Mouse (Mus musculus): ENCODE data around the gene Rmdn3.

Gene Rmdn3

DNA sequence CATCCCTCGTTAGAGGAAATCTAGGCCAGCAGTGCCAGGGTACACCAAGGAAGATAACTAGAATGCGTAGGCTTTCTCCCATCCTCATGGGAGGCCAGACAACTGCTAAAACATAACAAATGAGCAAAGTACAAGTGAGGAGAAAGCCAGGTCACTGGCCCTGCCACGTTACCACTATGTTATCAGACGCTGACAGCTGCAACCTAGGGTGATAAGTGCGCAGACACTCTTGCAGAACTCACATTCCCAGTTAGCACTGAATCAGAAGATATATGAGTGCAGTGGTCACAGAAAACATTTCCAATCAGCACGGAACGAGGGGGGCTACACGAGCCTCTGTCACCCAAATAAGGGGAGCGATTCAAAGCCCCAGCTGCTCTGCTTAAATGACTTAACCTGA lies 1.4 kb downstream of the Rmdn3 start:
- Histone ChIP-seq H3K36me3 (ENCODE audit: control insufficient read depth, insufficient read depth, low read length, poor library complexity, severe bottlenecking) (peaks cover 1% of the 10 kb centered on the region; the same call in 1 of the 2 replicates), H3K27me3 (ENCODE audit: control insufficient read depth, insufficient read depth, low read length, poor library complexity, severe bottlenecking) (no peaks in the 10 kb centered on the region; the same call in 1 of the 2 replicates)
- no peak for DNase-seq (ENCODE audit: low read depth, low spot score)

DNA sequence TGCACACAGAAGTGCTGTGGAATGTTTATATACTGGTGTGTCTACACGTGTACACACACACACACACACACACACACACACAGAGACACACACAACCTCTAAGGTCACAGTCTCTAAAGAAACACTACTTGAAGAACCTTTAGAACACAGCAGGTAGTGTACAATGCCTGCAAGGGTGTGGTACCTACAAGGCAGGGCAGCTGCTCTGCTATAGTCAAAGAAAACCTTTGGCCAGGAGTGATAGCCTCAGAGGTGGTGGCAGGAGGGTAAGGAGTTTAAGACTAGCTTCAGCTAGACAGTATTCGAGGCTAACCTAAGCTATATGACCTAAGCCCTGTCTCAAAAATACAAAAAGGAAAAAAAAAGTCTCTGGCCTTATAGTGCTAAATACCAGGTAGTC lies 2.2 kb downstream of the Rmdn3 start:
- no peak for DNase-seq (ENCODE audit: low read depth, low spot score)
- Histone ChIP-seq H3K27me3 (ENCODE audit: control insufficient read depth, insufficient read depth, low read length, poor library complexity, severe bottlenecking) (no peaks in the 10 kb centered on the region; the same call in 1 of the 2 replicates), H3K36me3 (ENCODE audit: control insufficient read depth, insufficient read depth, low read length, poor library complexity, severe bottlenecking) (peaks cover 1% of the 10 kb centered on the region; the same call in 1 of the 2 replicates)

DNA sequence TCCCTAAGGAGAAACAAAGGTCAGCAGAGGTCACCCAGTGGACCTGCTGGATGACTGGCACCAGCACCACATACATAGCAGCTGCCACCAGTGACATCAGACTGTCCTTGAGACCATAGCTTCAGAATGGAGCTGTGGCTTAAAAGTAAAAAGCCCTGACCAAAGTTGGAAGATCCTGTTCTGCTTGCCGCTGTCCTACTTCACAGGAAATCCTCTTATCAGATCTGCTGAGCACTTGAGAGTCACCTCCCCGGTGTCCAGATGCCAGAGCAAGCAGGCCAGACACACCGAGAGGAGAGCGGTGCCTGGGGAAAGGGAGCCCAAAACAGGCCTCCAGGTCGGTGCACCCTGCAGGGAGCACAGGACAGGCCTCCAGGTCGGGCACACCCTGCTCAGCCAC lies 4.6 kb downstream of the Rmdn3 start:
- Histone ChIP-seq H3K27me3 (ENCODE audit: control insufficient read depth, insufficient read depth, low read length, poor library complexity, severe bottlenecking) (no peaks in the 10 kb centered on the region; the same call in 1 of the 2 replicates), H3K36me3 (ENCODE audit: control insufficient read depth, insufficient read depth, low read length, poor library complexity, severe bottlenecking) (peaks cover 7% of the 10 kb centered on the region)
- DNase-seq (ENCODE audit: low read depth, low spot score): no peak

DNA sequence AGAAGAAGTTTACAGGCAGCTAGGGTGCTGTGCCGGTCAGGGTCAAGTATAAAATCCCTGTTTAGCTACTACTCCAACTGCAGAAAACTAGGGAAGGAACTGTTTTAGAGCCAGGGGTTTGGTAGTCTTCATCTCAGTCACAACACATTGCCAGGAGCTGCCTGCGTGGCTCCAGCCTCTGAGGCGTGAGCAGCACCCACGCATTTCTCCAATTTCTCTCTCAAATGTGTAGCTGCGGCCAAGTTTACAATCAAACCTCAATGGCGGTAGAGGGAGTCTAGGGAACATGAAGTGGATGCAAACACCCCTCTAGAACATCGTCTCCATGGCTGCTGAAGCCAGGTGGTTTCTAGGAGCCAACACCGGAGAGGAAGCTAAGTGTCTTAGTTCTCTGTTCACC lies 9.1 kb downstream of the Rmdn3 start:
- no peak for DNase-seq (ENCODE audit: low read depth, low spot score)
- Histone ChIP-seq H3K36me3 (ENCODE audit: control insufficient read depth, insufficient read depth, low read length, poor library complexity, severe bottlenecking) (peaks cover 20% of the 10 kb centered on the region), H3K27me3 (ENCODE audit: control insufficient read depth, insufficient read depth, low read length, poor library complexity, severe bottlenecking) (no peaks in the 10 kb centered on the region)

DNA sequence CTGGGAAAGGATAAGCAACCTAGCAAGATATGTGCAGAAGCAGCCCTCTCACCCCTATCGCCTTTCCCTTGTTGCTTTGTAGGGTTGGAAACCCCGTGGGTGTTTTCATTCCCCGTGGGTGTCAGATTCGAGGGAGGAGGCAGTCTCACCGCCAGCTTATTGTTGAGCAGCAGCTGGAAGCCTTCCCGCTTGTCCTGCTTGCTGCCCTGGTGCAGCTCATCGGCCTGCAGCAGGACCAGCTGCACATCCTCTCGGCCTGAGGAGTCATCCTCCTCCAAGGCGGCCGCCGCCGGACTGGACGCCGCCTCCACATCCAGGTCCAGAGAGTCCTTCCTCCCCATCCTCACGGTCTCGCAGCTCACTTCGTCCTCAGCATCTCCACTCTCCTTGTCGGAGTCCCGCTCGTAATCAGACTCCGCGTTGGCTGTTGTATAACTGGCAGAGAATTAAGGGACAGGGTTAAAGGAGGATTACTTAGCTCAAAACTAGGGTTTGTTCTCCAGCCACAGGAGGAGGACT lies 9.6 kb downstream of the Rmdn3 start:
- peaks cover 20% of the 10 kb centered on the region for H3K36me3 ChIP-seq (ENCODE audit: control insufficient read depth, insufficient read depth, low read length, poor library complexity, severe bottlenecking)
- H3K27me3 ChIP-seq (ENCODE audit: control insufficient read depth, insufficient read depth, low read length, poor library complexity, severe bottlenecking): no peaks in the 10 kb centered on the region
- no peak for DNase-seq (ENCODE audit: low read depth, low spot score)

DNA sequence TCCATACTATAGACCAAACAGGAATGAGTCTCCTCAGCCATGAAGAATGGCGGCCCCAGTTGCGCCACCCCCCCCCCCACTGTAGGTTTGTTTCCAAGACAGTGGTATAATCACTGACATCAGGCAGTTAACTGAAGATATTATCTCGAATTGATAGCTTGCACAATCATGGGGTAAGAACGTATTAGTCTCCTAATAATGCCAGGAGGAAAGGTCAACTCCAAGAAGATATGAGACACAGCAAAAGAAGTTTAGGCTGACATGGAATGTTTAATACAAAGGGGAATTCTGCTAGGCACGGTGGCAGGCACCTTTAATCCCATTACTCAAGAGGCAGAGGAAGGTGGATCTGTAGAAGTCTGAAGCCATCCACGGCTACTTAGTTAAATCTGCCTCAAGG lies 10.4 kb downstream of the Rmdn3 start:
- Histone ChIP-seq H3K36me3 (ENCODE audit: control insufficient read depth, insufficient read depth, low read length, poor library complexity, severe bottlenecking) (peaks cover 22% of the 10 kb centered on the region), H3K27me3 (ENCODE audit: control insufficient read depth, insufficient read depth, low read length, poor library complexity, severe bottlenecking) (no peaks in the 10 kb centered on the region)
- DNase-seq (ENCODE audit: low read depth, low spot score): no peak

GRCm38 (mm10) chr2:119145199-119145598 lies 11.6 kb downstream of the Rmdn3 start:
- no peaks in the 10 kb centered on the region for H3K27me3 ChIP-seq (ENCODE audit: control insufficient read depth, insufficient read depth, low read length, poor library complexity, severe bottlenecking)
- H3K36me3 ChIP-seq (ENCODE audit: control insufficient read depth, insufficient read depth, low read length, poor library complexity, severe bottlenecking): peaks cover 22% of the 10 kb centered on the region
- peak; percentile 35 for DNase-seq (ENCODE audit: low read depth, low spot score)

- DNase-seq (ENCODE audit: low read depth, low spot score): no peak
- Histone ChIP-seq H3K36me3 (ENCODE audit: control insufficient read depth, insufficient read depth, low read length, poor library complexity, severe bottlenecking) (peaks cover 10% of the 10 kb centered on the region), H3K27me3 (ENCODE audit: control insufficient read depth, insufficient read depth, low read length, poor library complexity, severe bottlenecking) (no peaks in the 10 kb centered on the region)
Measured at GRCm38 (mm10) chr2:119136346-119136898, 20.4 kb downstream of the Rmdn3 start.

GRCm38 (mm10) chr2:119113121-119113925 lies 43.5 kb downstream of the Rmdn3 start:
- no peaks in the 10 kb centered on the region for H3K27me3 ChIP-seq (ENCODE audit: control insufficient read depth, insufficient read depth, low read length, poor library complexity, severe bottlenecking)
- no peaks in the 10 kb centered on the region for H3K36me3 ChIP-seq (ENCODE audit: control insufficient read depth, insufficient read depth, low read length, poor library complexity, severe bottlenecking)
- DNase-seq (ENCODE audit: low read depth, low spot score): peak; percentile 3

DNA sequence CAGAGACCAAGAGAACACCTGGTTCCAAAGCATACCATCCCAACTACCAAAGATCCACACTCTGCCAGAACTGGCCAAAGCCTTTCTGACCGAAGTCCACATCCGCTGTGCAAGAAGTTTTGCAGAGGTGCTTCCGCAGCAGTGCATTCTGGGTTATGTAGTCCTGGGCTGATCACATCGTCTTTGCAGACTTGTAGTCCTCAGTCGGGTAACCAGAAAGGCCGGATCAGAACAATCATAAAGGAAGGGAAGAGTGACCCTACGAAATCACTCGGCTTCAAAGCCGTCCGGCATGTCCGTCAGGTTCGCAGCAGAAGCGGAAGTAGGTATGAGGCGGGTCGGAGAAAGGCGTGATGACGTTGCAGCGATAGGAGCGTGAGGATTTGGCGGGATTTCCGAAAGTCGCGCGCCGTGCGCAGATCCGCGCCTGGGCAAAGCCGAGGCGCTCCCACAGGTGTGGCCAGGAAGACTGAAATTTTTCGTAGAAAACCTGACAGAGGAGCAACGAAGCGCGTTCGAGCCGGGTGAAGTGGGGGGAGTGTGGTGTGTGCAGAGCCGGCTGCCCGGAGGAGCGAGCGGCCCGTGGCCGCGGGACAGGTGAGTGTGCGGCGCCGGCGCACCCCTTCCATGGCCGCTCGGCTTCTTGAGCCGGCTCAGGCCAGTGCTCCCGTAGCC lies 44.3 kb downstream of the Rmdn3 start, which contains the start of gene Rad51:
Gene Rad51, plus strand, starts transcription at position 356 of the 675 bp plus-strand sequence.
- peak; percentile 89 for DNase-seq (ENCODE audit: low read depth, low spot score)
- Histone ChIP-seq H3K27me3 (ENCODE audit: control insufficient read depth, insufficient read depth, low read length, poor library complexity, severe bottlenecking) (no peaks in the 10 kb centered on the region), H3K36me3 (ENCODE audit: control insufficient read depth, insufficient read depth, low read length, poor library complexity, severe bottlenecking) (no peaks in the 10 kb centered on the region)

DNA sequence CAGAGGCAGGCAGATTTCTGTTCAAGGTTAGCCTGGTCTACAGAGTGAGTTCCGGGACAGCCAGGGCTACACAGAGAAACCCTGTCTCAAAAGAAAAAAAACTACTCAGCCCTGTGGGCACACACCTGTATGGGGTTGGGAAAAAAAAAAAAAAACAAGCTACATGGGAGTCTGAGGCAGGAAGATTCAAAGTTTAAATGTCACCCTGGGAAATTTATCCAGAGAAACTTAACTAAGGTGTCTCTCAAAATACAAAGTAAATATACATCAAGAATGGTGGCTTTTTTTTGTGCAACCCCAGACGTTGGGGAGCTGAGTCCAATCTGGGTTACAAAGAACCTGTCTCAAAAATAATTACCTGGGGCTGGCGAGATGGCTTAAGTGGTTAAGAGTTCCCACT lies 45.8 kb downstream of the Rmdn3 start:
- H3K27me3 ChIP-seq (ENCODE audit: control insufficient read depth, insufficient read depth, low read length, poor library complexity, severe bottlenecking): no peaks in the 10 kb centered on the region
- DNase-seq (ENCODE audit: low read depth, low spot score): no peak
- no peaks in the 10 kb centered on the region for H3K36me3 ChIP-seq (ENCODE audit: control insufficient read depth, insufficient read depth, low read length, poor library complexity, severe bottlenecking)

DNA sequence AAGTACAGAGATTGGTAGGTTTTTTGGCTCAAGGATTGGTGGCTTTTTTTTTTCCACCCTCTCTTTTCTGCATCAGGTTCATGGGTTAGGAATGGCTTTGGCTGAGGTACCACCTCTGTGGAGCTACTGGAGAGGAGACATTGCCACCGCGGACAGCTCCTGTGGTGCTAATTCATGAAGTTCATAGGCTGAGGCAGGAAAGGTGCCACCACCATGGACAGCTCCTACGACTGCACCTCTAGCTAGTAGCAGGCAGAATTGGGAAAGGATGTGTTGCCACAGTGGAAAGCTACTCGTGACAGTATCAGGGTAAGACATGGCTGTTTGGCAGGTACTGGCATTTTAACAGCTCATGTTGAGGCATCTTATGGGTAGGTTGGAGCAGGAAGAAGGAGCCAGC lies 48.3 kb downstream of the Rmdn3 start:
- DNase-seq (ENCODE audit: low read depth, low spot score): peak; percentile 25
- no peaks in the 10 kb centered on the region for H3K27me3 ChIP-seq (ENCODE audit: control insufficient read depth, insufficient read depth, low read length, poor library complexity, severe bottlenecking)
- H3K36me3 ChIP-seq (ENCODE audit: control insufficient read depth, insufficient read depth, low read length, poor library complexity, severe bottlenecking): no peaks in the 10 kb centered on the region

GRCm38 (mm10) chr2:119106583-119106982 lies 50.3 kb downstream of the Rmdn3 start:
- no peak for DNase-seq (ENCODE audit: low read depth, low spot score)
- no peaks in the 10 kb centered on the region for H3K27me3 ChIP-seq (ENCODE audit: control insufficient read depth, insufficient read depth, low read length, poor library complexity, severe bottlenecking)
- no peaks in the 10 kb centered on the region for H3K36me3 ChIP-seq (ENCODE audit: control insufficient read depth, insufficient read depth, low read length, poor library complexity, severe bottlenecking)

- DNase-seq (ENCODE audit: low read depth, low spot score): no peak
- no peaks in the 10 kb centered on the region for H3K36me3 ChIP-seq (ENCODE audit: control insufficient read depth, insufficient read depth, low read length, poor library complexity, severe bottlenecking)
- H3K27me3 ChIP-seq (ENCODE audit: control insufficient read depth, insufficient read depth, low read length, poor library complexity, severe bottlenecking): no peaks in the 10 kb centered on the region
Measured at GRCm38 (mm10) chr2:119101552-119101951, 55.3 kb downstream of the Rmdn3 start.
